Mouse (Mus musculus) hindbrain, postnatal 0 days (tissue): ENCODE data around the gene Lmx1a. TPM values are rescaled to one million over a fixed set of nuclear protein-coding genes. Genes with fewer than 3 reads are reported as not detected.

ENCODE experiments used
- ATAC-seq: fragments of 200-750 bp; cut with Nextera tagmentation; 2 replicates; pipeline ENCODE4 v1.8.0; 2017; ENCODE audit warnings: mild to moderate bottlenecking, moderate TSS enrichment, moderate library complexity
- DNase-seq: peaks from one replicate; pipeline ENCODE4 v3.0.0-alpha.2; 2015; ENCODE audit warnings: low spot score
- H3K27ac ChIP-seq: fragments of 300-500 bp; sonication (generic); 2 replicates; pipeline ENCODE4 v1.5.1; 2014; ENCODE audit warnings: mild to moderate bottlenecking
- H3K27me3 ChIP-seq: fragments of 300-500 bp; sonication (generic); 2 replicates; pipeline ENCODE4 v1.6.1; 2014; ENCODE audit warnings: low read length, mixed read lengths; ENCODE audit not compliant: insufficient read depth
- H3K36me3 ChIP-seq: fragments of 300-500 bp; sonication (generic); 2 replicates; pipeline ENCODE4 v1.6.1; 2014; ENCODE audit warnings: low read length, mixed read lengths; ENCODE audit not compliant: insufficient read depth
- H3K4me1 ChIP-seq: fragments of 300-500 bp; sonication (generic); 2 replicates; pipeline ENCODE4 v1.6.1; 2014; ENCODE audit warnings: antibody characterized with exemption, low read length, mixed read lengths; ENCODE audit not compliant: insufficient read depth
- H3K4me2 ChIP-seq: fragments of 300-500 bp; sonication (generic); 2 replicates; pipeline ENCODE4 v1.6.1; 2014; ENCODE audit warnings: low read depth, mild to moderate bottlenecking, low read length, moderate library complexity, mixed read lengths
- H3K4me3 ChIP-seq: fragments of 300-500 bp; sonication (generic); 2 replicates; pipeline ENCODE4 v1.5.1; 2014; ENCODE audit warnings: low read length
- H3K9ac ChIP-seq: fragments of 300-500 bp; sonication (generic); replicated peaks from 2 replicates; pipeline ENCODE4 v1.6.1; 2014; ENCODE audit warnings: mild to moderate bottlenecking, low read length, moderate library complexity, mixed read lengths
- H3K9me3 ChIP-seq: fragments of 300-500 bp; sonication (generic); 2 replicates; pipeline ENCODE4 v1.6.1; 2016; ENCODE audit warnings: low read length, mixed read lengths
- CTCF ChIP-seq: IDR thresholded peaks from 2 replicates; pipeline ENCODE4 v1.5.1; 2016; ENCODE audit warnings: antibody characterized with exemption, control low read depth, low read depth
- WGBS: fragments of 180-500 bp; shearing (Covaris S2); extraction: QIAGEN DNeasy Blood & Tissue Kit; methylation state at CpG from one replicate; pipeline ENCODE4 v1.1.7; 2014; 5-methylcytosine and 5-hydroxymethylcytosine counted together
- polyA plus RNA-seq: library from polyadenylated mRNA; unstranded; fragments of >200 nt; fragmentation: Nextera tagmentation; extraction: Ambion mirVana; gene quantifications from 2 replicates; pipeline ENCODE4 v1.2.1, GENCODE M21; 2015
- total RNA-seq: library from RNA; depleted of rRNA; stranded (reverse); fragments of >200 nt; gene quantifications from 2 replicates; pipeline ENCODE4 v1.2.3, GENCODE M21; 2014

The Lmx1a gene
- total and polyA plus RNA-seq, 2 experiments from 2014 or later = 5.7 to 12.5 TPM

DNA sequence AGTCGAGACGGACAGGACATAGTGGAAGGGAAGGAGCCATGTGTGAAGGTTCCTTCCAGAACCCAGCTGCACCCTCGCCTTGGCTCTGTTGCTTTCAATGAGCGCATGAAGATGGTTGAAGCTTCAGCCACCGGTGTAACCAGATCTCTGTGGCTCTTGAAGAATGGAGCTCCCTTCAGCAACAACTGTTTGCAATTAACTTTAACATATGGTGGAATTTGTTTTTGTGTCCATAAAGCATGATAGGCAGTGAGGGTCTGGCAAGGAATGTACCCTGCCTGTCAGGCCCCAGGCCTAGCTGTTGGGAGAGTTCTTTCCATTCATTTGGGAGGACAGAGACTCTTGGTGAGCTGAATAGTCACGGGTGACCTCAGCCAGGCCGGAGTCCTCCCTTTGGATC is 81.4 kb downstream of the Lmx1a start:
- no peak for ATAC-seq

DNA sequence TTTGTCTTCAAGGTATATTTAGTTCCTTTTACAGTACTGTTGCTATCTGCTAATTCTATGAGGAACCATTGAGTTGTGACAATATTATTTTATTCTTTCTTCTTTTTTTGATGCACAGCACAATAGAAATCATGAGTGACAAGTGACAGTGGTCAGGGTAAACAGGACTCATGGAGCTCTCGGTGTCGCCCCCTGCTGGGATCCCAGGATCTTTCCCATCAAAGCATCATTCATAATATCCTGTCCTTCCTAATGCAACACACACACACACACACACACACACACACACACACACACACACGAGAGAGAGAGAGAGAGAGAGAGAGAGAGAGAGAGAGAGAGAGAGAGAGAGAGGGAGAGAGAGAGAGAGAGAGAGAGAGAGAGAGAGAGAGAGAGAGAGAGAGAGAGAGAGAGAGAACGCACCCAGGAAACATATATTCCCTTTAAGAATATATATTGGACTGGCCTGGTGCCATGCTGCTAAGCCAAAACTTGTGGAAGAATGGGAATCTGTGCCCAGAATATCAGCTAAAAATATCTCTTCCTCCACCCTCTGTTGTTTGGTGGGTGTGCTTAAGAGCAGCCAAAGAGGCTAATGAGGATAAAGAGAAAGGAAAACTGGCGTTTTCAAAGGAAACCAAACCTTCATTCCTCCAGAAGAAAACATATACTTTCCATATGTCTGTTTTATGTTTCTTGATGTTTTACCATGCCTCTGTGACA is 90.9 kb downstream of the Lmx1a start:
- ATAC-seq (no peak), DNase-seq (no peak)
- no peak for TF ChIP-seq CTCF
- Histone ChIP-seq H3K9me3 (no peaks in the 10 kb centered on the region), H3K27me3 (no peaks in the 10 kb centered on the region), H3K36me3 (no peaks in the 10 kb centered on the region), H3K27ac (no peak overlapping the region), H3K4me2 (no peak overlapping the region), H3K4me3 (no peak overlapping the region), H3K9ac (no peak overlapping the region), H3K4me1 (no peaks in the 10 kb centered on the region)
- 76% methylated on average over 4 of the region's 5 CpGs for WGBS

More for the DNA sequence above, 81.4 kb downstream of the Lmx1a start:
- whole genome bisulfite sequencing = 81% methylated on average over 7 of the region's 7 CpGs
- Histone ChIP-seq H3K4me2 (no peak overlapping the region), H3K36me3 (no peaks in the 10 kb centered on the region), H3K4me3 (no peak overlapping the region), H3K27ac (no peak overlapping the region), H3K9ac (no peak overlapping the region), H3K9me3 (no peaks in the 10 kb centered on the region), H3K27me3 (peaks cover 2% of the 10 kb centered on the region), H3K4me1 (no peaks in the 10 kb centered on the region)
- DNase-seq = no peak
- no peak for TF ChIP-seq CTCF

DNA sequence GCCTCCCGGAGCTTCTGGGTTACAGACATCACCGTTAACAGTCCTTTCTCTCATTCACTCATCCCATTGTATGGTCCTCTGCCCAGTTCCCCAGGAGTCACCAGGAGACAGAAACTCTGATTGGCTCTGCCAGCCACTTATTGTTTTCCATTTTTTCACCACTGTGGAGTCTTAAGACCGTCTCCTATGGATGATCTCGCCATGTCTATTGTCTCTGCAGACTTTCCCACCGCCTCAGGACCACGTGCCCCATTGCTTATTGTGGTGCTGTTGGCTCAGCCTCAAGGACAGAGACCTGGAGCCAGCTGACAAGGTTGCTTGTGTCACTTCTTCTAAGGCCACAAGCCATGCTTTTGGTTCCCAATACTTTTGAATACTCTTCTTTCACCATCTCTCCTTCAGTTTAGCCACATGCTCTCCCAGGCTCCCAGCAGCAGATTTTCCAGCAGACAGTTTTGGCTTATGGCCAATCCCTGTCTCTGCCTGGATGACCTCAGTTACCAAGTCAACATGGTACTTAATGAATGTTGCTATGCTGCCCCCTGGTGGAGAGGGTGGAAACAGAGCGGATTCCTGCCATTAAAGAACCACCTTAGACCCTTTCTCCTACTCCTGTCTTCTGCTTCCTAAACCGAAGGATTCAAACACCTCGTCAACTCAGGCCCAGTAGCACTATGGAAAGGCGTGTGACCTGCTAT is 92.9 kb downstream of the Lmx1a start:
- DNase-seq = peak; percentile 93
- Histone ChIP-seq H3K9ac (no peak overlapping the region), H3K36me3 (no peaks in the 10 kb centered on the region), H3K27me3 (no peaks in the 10 kb centered on the region), H3K4me3 (no peak overlapping the region), H3K4me2 (no peak overlapping the region), H3K27ac (no peak overlapping the region), H3K9me3 (no peaks in the 10 kb centered on the region), H3K4me1 (no peaks in the 10 kb centered on the region)
- peak; percentile 80 for ATAC-seq
- peak; percentile 86 for TF ChIP-seq CTCF
- WGBS = 23% methylated on average over 10 of the region's 10 CpGs

DNA sequence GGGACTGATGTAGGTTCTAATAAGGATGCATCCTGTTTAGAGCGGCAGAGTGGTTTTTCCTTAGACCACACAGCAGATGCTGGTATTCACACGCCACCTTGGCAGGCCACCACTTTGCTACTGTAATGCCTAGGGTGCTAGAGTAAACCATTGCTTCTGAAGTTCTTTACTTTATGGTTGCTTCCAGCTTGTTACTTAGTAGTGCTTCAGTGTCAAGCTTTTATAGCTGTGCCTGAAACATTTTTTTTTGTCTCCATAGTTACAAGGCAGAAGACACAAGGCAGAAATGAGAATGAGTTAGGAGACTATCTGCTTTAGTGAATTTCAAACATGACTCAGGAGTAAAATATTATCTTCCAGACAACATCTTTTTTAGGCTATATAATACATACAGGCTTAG is 95.0 kb downstream of the Lmx1a start:
- DNase-seq (no peak), ATAC-seq (no peak)

DNA sequence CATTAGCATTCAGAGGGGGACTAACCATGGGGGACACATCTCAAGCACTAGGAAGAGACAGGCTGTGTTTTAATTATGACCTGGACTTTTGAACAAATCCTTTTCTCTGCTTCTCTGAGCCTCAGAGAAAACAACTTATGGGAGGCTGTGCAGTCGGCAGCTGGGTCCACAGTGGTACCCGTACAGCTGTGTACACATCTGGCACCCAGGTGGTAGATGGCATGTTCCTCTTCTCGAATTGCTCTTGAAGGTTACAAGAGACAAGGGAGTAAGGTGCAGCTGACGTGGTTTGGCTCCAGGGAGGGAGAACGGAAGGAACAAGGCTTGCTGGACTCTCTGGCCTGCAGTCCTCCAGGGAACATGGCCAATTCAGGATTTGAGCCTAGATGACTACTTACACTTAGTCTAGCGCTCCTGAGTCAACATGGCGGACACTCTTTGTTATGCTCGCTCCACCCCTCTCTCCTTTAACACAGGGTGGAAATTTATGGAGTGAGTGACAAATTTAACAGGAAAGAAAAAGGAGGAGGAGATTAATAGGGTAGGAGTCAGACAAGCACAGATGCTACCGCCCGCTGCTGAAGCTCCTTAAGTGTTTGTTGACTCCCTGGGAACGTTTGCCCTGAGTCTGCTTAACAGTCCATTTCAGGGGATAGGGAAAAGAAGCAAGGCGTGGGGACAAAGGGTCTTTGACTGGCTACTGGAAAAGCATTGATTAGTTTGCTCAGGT is 99.8 kb downstream of the Lmx1a start:
- ATAC-seq (no peak), DNase-seq (no peak)
- no peaks in the 10 kb centered on the region for H3K27me3 ChIP-seq
- no peaks in the 10 kb centered on the region for H3K4me1 ChIP-seq
- no peak overlapping the region for H3K4me3 ChIP-seq
- H3K27ac ChIP-seq = no peak overlapping the region
- H3K36me3 ChIP-seq = no peaks in the 10 kb centered on the region
- H3K9ac ChIP-seq = no peak overlapping the region
- no peaks in the 10 kb centered on the region for H3K9me3 ChIP-seq
- 61% methylated on average over 12 of the region's 12 CpGs for WGBS
- TF ChIP-seq CTCF = no peak
- H3K4me2 ChIP-seq = no peak overlapping the region

More for the DNA sequence above, 95.0 kb downstream of the Lmx1a start:
- TF ChIP-seq CTCF = no peak
- Histone ChIP-seq H3K9ac (no peak overlapping the region), H3K4me3 (no peak overlapping the region), H3K36me3 (no peaks in the 10 kb centered on the region), H3K9me3 (no peaks in the 10 kb centered on the region), H3K27ac (no peak overlapping the region), H3K4me1 (no peaks in the 10 kb centered on the region), H3K4me2 (no peak overlapping the region), H3K27me3 (no peaks in the 10 kb centered on the region)
- WGBS = 73% methylated on average over 2 of the region's 2 CpGs

DNA sequence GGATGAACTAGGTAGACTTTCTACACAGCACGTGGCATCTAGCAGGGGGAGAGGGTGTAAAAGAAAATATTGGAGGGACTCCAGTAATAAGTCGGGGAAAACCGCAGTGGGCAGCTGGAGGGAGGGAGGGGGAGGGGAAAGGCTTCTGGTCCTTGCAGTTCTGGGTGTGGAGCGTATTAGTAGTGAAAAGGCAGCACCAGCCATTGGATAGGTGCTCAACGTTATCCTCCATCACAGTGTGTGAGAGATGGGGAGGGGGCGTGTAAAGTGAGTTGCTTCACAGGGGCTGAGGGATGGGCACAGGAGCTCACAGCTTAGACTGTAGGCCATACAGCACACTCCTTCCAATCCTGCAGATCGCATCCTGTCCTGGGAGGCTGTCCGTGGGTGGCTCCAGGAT is 100.4 kb downstream of the Lmx1a start:
- no peaks in the 10 kb centered on the region for H3K4me1 ChIP-seq
- H3K27ac ChIP-seq = no peak overlapping the region
- H3K36me3 ChIP-seq = no peaks in the 10 kb centered on the region
- no peak for TF ChIP-seq CTCF
- no peak overlapping the region for H3K4me2 ChIP-seq
- ATAC-seq = no peak
- H3K27me3 ChIP-seq = no peaks in the 10 kb centered on the region
- no peak overlapping the region for H3K9ac ChIP-seq
- no peak for DNase-seq
- no peaks in the 10 kb centered on the region for H3K9me3 ChIP-seq
- no peak overlapping the region for H3K4me3 ChIP-seq
- WGBS = 71% methylated on average over 8 of the region's 8 CpGs
